Mouse (Mus musculus) small intestine, adult 2 months (tissue): ENCODE results near the gene Coa4.

Experiments used
- CTCF ChIP-seq: fragments of 200-500 bp; IDR thresholded peaks from 2 replicates; pipeline ENCODE4 v1.5.1; 2012; ENCODE audit warnings: low read depth, mild to moderate bottlenecking, control low read depth, inconsistent platforms, low read length, moderate library complexity, mixed read lengths; ENCODE audit not compliant: insufficient replicate concordance, insufficient read length; ENCODE audit errors: extremely low read depth
- POLR2A ChIP-seq: fragments of 200-500 bp; IDR thresholded peaks from 2 replicates; pipeline ENCODE4 v1.6.1; 2012; ENCODE audit warnings: low read depth, mild to moderate bottlenecking, control low read depth, inconsistent platforms, low read length, moderate library complexity

- TF ChIP-seq CTCF: no peak
- TF ChIP-seq POLR2A: no peak
These were observed 33.0 kb downstream of the Coa4 start for GRCm38 (mm10) chr7:100569907-100570306.
